Mouse (Mus musculus) embryonic facial prominence, embryonic 12.5 days (tissue): ENCODE results near the gene Mief2. TPM values are rescaled to one million over a fixed set of nuclear protein-coding genes. Genes with fewer than 3 reads are reported as not detected.
A peak's percentile ranks its signal among the peaks of the same experiment; 100 is the strongest.

Experiments used
- ATAC-seq: fragments of 200-750 bp; cut with Nextera tagmentation; 2 replicates; pipeline ENCODE4 v1.8.0; 2017; ENCODE audit not compliant: insufficient number of reproducible peaks, insufficient read depth, low FRiP score, low TSS enrichment
- H3K27ac ChIP-seq: fragments of 300-500 bp; sonication (generic); 2 replicates; pipeline ENCODE4 v1.5.1; 2016; ENCODE audit warnings: mild to moderate bottlenecking
- H3K27me3 ChIP-seq: fragments of 300-500 bp; sonication (generic); 2 replicates; pipeline ENCODE4 v1.6.1; 2016; ENCODE audit warnings: mild to moderate bottlenecking, moderate library complexity
- H3K36me3 ChIP-seq: fragments of 300-500 bp; sonication (generic); 2 replicates; pipeline ENCODE4 v1.6.1; 2016; ENCODE audit warnings: mild to moderate bottlenecking
- H3K4me1 ChIP-seq: fragments of 300-500 bp; sonication (generic); 2 replicates; pipeline ENCODE4 v1.6.1; 2016
- H3K4me2 ChIP-seq: fragments of 300-500 bp; sonication (generic); replicated peaks from 2 replicates; pipeline ENCODE4 v1.6.1; 2016; ENCODE audit warnings: mild to moderate bottlenecking, moderate library complexity
- H3K4me3 ChIP-seq: fragments of 300-500 bp; sonication (generic); 2 replicates; pipeline ENCODE4 v1.5.1; 2016; ENCODE audit warnings: mild to moderate bottlenecking
- H3K9ac ChIP-seq: fragments of 300-500 bp; sonication (generic); 2 replicates; pipeline ENCODE4 v1.6.1; 2016; ENCODE audit warnings: mild to moderate bottlenecking, moderate library complexity
- H3K9me3 ChIP-seq: fragments of 300-500 bp; sonication (generic); 2 replicates; pipeline ENCODE4 v1.6.1; 2016; ENCODE audit warnings: mild to moderate bottlenecking, moderate library complexity
- WGBS: fragments of 180-500 bp; shearing (Covaris S2); methylation state at CpG from one replicate; pipeline ENCODE4 v1.1.7; 2016; 5-methylcytosine and 5-hydroxymethylcytosine counted together
- polyA plus RNA-seq: library from polyadenylated mRNA; unstranded; fragments of >200 nt; fragmentation: Nextera tagmentation; extraction: Ambion mirVana; gene quantifications from 2 replicates; pipeline ENCODE4 v1.2.1, GENCODE M21; 2016

The Mief2 gene
- 19.1 and 19.6 TPM in 2 replicates for polyA plus RNA-seq

- Histone ChIP-seq H3K9me3 (no peaks in the 10 kb centered on the region), H3K4me1 (peaks cover 21% of the 10 kb centered on the region), H3K4me2 (peak within 1 kb of the TSS; percentile 74), H3K9ac (peak within 1 kb of the TSS; percentile 89), H3K27ac (peak within 1 kb of the TSS; percentile 87), H3K27me3 (no peaks in the 10 kb centered on the region), H3K36me3 (peaks cover 38% of the 10 kb centered on the region), H3K4me3 (peak within 1 kb of the TSS; percentile 86)
- peak; percentile 91 for ATAC-seq
- WGBS, result 0% methylated on average over 44 of the region's 44 CpGs
Observed at GRCm38 (mm10) chr11:60728260-60728761, at the start of gene Mief2. Gene Mief2 (plus strand): TSS chr11:60728398.

DNA sequence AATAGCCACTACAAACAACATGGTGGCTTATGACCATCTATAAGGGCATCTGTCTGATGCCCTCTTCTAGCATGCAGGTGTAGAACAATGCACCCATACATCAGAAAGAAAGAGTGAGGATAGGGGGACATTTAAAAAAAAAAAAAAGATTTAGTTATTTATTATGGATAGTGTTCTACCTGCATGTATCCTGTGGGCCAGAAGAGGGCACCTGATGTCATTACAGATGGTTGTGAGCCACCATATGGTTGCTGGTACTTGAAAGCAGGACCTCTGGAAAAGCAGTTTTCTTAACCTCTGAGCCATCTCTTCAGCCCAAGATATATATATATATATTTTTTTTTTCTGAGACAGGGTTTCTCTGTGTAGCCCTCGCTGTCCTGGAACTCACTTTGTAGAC is 32.0 kb upstream of the Mief2 start:
- Histone ChIP-seq H3K27me3 (no peaks in the 10 kb centered on the region), H3K27ac (no peak overlapping the region), H3K4me2 (no peak overlapping the region), H3K9me3 (no peaks in the 10 kb centered on the region), H3K4me3 (no peak overlapping the region), H3K4me1 (peaks cover 11% of the 10 kb centered on the region), H3K36me3 (no peaks in the 10 kb centered on the region), H3K9ac (no peak overlapping the region)
- ATAC-seq, result no peak
- WGBS, result 55% methylated on average over 1 of the region's 1 CpGs

DNA sequence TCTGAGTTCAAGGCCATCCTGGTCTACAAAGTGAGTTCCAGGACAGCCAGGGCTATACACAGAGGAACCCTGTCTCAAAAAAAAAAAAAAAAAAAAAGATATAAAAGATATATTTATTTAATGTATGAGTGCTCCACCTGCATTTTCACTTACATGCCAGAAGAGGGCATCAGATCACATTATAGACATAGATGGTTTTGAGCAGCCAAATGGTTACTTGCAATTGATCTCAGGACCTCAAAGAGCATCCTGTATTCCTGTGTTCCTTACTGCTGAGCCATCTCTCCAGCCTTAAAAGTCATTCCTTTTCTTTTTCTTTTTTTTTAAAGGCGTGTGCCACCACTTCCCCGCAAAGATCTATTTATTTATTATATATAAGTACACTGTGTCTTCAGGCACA is 30.6 kb upstream of the Mief2 start:
- Histone ChIP-seq H3K4me2 (no peak overlapping the region), H3K36me3 (no peaks in the 10 kb centered on the region), H3K9me3 (no peaks in the 10 kb centered on the region), H3K27ac (no peak overlapping the region), H3K4me1 (peaks cover 24% of the 10 kb centered on the region), H3K27me3 (no peaks in the 10 kb centered on the region), H3K4me3 (no peak overlapping the region), H3K9ac (no peak overlapping the region)
- WGBS, result 77% methylated on average over 2 of the region's 2 CpGs
- ATAC-seq, result no peak

DNA sequence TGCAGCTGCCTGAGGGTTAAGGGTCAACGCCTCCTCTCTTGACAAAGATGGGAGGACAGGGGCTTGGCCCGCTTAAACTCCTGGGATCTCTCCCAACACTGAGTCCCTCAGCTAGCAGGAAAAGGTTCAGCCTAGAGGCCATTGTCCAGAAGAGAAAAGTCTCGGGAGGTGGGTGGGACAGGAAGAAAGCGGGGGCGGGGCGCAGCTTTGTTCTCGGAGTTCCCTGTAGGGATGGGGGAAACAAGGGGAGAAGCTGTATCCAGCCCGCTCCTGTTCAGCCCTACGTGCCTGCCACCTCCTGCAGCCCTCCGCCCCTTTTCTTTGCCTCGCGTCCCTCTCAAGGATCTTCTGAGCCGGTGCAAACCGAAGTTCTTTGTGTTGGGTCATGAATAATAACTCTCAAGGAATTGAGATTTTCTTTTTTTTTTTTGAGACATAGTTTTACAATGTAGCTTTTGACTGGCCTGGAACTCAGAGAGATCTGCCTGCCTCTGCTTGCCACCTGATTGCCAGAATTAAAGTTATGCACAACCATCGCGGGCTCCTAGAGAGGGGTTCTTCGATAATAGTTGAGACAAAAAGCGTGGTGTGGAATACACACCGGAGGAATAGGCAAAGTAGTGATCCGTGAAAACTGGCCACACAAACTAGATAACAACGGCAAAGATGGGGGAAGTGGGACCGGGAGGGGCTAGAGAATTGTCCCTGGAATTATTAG is 29.2 kb upstream of the Mief2 start:
- H3K36me3 ChIP-seq, result peaks cover 5% of the 10 kb centered on the region
- peak overlapping the region; percentile 87 for H3K4me3 ChIP-seq
- ATAC-seq, result peak; percentile 31
- 5% methylated on average over 22 of the region's 22 CpGs for WGBS
- peaks cover 33% of the 10 kb centered on the region for H3K4me1 ChIP-seq
- H3K9ac ChIP-seq, result peak overlapping the region; percentile 94
- H3K27ac ChIP-seq, result peak overlapping the region; percentile 89
- no peaks in the 10 kb centered on the region for H3K9me3 ChIP-seq
- peak overlapping the region; percentile 87 for H3K4me2 ChIP-seq
- no peaks in the 10 kb centered on the region for H3K27me3 ChIP-seq

DNA sequence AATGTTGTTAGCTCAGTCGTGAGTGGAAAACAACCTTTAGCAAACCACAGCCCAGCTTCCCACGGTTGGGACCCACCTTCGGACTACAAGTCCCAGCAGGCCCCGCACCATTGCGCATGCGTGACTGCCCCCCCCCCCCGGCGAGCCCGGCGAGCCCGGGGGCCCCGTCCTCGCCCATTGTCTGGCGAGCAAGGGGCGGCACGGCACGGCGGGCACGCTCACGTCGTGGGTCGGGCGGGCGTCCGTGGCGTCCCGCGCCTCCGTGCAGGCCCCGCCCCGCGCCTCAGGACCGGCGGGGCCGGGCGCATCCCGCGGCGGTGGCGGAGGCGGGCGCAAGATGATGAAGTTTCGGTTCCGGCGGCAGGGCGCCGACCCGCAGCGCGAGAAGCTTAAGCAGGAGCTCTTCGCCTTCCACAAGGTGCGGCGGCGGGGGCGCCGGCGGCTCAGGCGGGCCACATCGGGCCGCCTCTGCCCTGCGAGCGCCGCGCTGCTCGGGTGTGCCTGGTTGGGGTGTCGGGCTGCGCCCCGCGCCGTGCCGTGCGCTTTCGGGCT is 28.6 kb upstream of the Mief2 start, which contains the start of gene Llgl1:
Gene Llgl1, plus strand, starts transcription at position 200 of the 552 bp plus-strand sequence.
- peak; percentile 85 for ATAC-seq
- Histone ChIP-seq H3K36me3 (peaks cover 12% of the 10 kb centered on the region), H3K27ac (peak within 1 kb of the TSS; percentile 89), H3K27me3 (no peaks in the 10 kb centered on the region), H3K9ac (peak within 1 kb of the TSS; percentile 94), H3K9me3 (no peaks in the 10 kb centered on the region), H3K4me3 (peak within 1 kb of the TSS; percentile 87), H3K4me2 (peak within 1 kb of the TSS; percentile 87), H3K4me1 (peaks cover 33% of the 10 kb centered on the region)
- WGBS, result under 1% methylated on average over 64 of the region's 73 CpGs

DNA sequence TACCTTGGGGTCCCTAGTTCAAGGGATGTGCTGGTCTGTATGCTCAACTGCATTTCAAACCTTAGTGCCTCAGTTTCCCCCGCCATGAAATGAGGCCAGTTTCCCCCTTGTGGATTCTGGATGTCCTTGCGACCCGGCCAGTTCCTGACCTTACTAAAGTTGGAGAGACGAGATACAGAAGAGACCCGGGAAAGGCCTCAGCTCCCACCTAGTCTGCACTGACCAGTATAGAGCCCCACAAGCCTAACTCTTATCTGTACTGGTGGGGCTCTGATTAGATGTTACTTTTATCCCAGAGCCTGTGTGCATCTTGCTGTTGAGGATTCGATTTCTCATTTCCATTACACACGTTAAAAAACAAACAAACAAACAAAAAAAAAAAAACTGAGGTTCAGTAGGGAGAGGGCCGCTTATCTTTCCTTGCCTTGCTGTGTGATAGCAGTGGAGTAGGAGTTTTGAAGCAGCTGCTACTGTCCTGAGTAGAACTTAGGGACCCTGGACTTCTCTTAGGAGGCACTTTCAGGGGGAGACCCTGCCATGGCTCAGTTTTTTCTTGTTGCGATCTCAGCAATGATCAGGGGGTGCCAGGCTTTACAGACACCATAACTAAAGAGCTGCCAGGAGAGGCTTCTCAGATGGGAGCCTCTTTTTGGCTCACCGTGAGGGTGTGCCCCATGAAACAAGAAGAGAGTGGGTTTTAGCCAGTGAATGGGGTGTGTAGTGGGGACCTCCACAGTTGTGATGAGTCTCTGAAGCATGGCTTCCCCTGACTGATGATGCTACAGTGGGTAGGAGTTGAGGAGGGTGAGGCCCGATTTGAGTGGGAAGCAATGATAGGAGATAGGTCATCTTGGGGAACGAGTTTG is 27.6 kb upstream of the Mief2 start:
- peak overlapping the region; percentile 87 for H3K4me3 ChIP-seq
- H3K36me3 ChIP-seq, result peaks cover 21% of the 10 kb centered on the region
- no peaks in the 10 kb centered on the region for H3K9me3 ChIP-seq
- 30% methylated on average over 12 of the region's 12 CpGs for WGBS
- peaks cover 33% of the 10 kb centered on the region for H3K4me1 ChIP-seq
- peak overlapping the region; percentile 87 for H3K4me2 ChIP-seq
- peak overlapping the region; percentile 94 for H3K9ac ChIP-seq
- no peaks in the 10 kb centered on the region for H3K27me3 ChIP-seq
- no peak for ATAC-seq
- H3K27ac ChIP-seq, result peak overlapping the region; percentile 89

DNA sequence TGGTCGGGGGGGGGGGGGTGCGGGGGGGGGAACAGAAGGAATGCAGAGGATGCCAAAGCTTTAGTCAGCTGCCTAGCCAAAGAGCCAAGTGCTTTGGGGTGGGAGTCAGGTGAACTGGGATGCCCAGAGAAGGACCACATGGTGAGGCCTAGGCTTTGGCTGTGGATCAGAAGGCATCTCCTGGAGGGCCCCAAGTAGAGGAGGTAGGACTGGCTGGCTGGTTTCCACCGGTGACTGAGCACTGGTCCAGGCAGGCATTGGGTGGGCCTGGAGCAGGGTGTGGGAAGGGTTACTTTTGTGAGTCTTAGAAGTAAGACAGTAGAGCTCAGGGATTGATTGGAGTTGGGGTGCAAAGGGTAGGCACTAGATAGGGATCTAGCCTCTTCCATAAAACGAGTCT is 26.6 kb upstream of the Mief2 start:
- H3K36me3 ChIP-seq, result peaks cover 32% of the 10 kb centered on the region
- H3K9me3 ChIP-seq, result no peaks in the 10 kb centered on the region
- H3K27me3 ChIP-seq, result no peaks in the 10 kb centered on the region
- no peak overlapping the region for H3K9ac ChIP-seq
- H3K27ac ChIP-seq, result no peak overlapping the region
- H3K4me2 ChIP-seq, result peak overlapping the region; percentile 87
- 85% methylated on average over 3 of the region's 4 CpGs for WGBS
- no peak for ATAC-seq
- H3K4me1 ChIP-seq, result peaks cover 33% of the 10 kb centered on the region
- no peak overlapping the region for H3K4me3 ChIP-seq

- Histone ChIP-seq H3K9me3 (no peaks in the 10 kb centered on the region), H3K36me3 (peaks cover 47% of the 10 kb centered on the region), H3K27me3 (no peaks in the 10 kb centered on the region), H3K4me2 (no peak overlapping the region), H3K4me3 (no peak overlapping the region), H3K9ac (no peak overlapping the region), H3K4me1 (peaks cover 33% of the 10 kb centered on the region), H3K27ac (no peak overlapping the region)
- no peak for ATAC-seq
- WGBS, result 19% methylated on average over 4 of the region's 4 CpGs
Observed at GRCm38 (mm10) chr11:60703131-60703530, 25.1 kb upstream of the Mief2 start.

- Histone ChIP-seq H3K27ac (no peak overlapping the region), H3K9ac (no peak overlapping the region), H3K4me1 (peaks cover 29% of the 10 kb centered on the region), H3K4me2 (no peak overlapping the region), H3K36me3 (peaks cover 58% of the 10 kb centered on the region), H3K4me3 (no peak overlapping the region), H3K27me3 (no peaks in the 10 kb centered on the region), H3K9me3 (no peaks in the 10 kb centered on the region)
- 90% methylated on average over 19 of the region's 19 CpGs for WGBS
- no peak for ATAC-seq
Observed at GRCm38 (mm10) chr11:60704023-60704880, 23.9 kb upstream of the Mief2 start.

DNA sequence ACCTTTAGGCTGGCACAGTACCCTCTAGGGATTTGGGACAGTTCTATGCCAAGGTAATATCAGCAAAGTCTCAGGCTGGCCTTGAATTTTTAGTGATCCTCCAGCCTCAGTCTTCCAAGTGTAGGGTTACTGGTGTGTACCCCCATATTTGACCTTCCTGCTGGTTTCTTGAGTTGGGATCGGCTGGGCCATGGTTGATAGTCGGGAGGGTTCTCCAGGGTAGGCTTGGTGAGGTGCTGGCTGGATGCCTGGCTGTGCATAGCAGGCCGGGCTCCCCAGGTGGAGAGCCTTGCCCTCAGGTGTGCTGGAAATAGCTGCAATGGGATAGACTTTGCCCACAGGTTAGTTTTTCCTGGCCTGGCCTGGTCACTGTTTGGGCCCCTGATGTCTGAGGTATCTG is 22.9 kb upstream of the Mief2 start:
- Histone ChIP-seq H3K27me3 (no peaks in the 10 kb centered on the region), H3K36me3 (peaks cover 68% of the 10 kb centered on the region)
- 81% methylated on average over 3 of the region's 3 CpGs for WGBS

DNA sequence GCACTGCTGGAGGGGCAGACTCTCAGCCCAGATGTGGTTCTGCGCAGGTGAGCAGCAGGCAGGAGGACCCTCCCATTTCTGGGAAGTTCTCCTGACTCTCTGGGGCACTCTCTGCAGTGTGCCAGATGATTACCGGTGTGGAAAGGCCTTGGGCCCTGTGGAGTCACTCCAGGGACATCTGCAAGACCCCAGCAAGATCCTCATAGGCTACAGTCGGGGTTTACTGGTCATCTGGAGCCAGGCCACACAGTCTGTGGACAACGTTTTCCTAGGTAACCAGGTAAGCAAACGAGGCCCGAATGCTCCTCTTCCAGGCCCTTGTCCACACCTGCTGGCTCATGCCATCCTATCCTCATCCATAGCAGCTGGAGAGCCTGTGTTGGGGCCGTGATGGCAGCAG is 22.1 kb upstream of the Mief2 start:
- Histone ChIP-seq H3K27ac (no peak overlapping the region), H3K4me1 (peaks cover 23% of the 10 kb centered on the region), H3K27me3 (no peaks in the 10 kb centered on the region), H3K36me3 (peaks cover 76% of the 10 kb centered on the region), H3K4me3 (no peak overlapping the region), H3K4me2 (no peak overlapping the region), H3K9me3 (no peaks in the 10 kb centered on the region), H3K9ac (no peak overlapping the region)
- no peak for ATAC-seq
- WGBS, result 93% methylated on average over 7 of the region's 7 CpGs

More for the DNA sequence above, 22.9 kb upstream of the Mief2 start:
- Histone ChIP-seq H3K4me1 (peaks cover 29% of the 10 kb centered on the region), H3K9ac (no peak overlapping the region), H3K27ac (no peak overlapping the region), H3K4me3 (no peak overlapping the region), H3K4me2 (no peak overlapping the region), H3K9me3 (no peaks in the 10 kb centered on the region)
- no peak for ATAC-seq
